Mouse (Mus musculus) C2C12 (cell line): ENCODE data around the gene Zfp341. TPM values are rescaled to one million over a fixed set of nuclear protein-coding genes. Genes with fewer than 3 reads are reported as not detected.
A peak's percentile ranks its signal among the peaks of the same experiment; 100 is the strongest.

Experiments used
- H3K27me3 ChIP-seq: one replicate; pipeline ENCODE4 v1.6.1; 2011; ENCODE audit not compliant: control insufficient read depth, insufficient read depth, insufficient read length
- H3K36me3 ChIP-seq: one replicate; pipeline ENCODE4 v1.6.1; 2011; ENCODE audit not compliant: control insufficient read depth, insufficient read depth
- H3K4me3 ChIP-seq: one replicate; pipeline ENCODE4 v1.5.1; 2011; ENCODE audit warnings: mild to moderate bottlenecking, control low read depth; ENCODE audit not compliant: poor library complexity, insufficient read depth, severe bottlenecking
- H3K79me2 ChIP-seq: one replicate; pipeline ENCODE4 v1.6.1; 2011; ENCODE audit not compliant: control insufficient read depth, insufficient read depth
- H3K79me3 ChIP-seq: one replicate; pipeline ENCODE4 v1.6.1; 2011; ENCODE audit warnings: low read depth, control low read depth
- H3ac ChIP-seq: one replicate; pipeline ENCODE3; 2011; ENCODE audit warnings: low read depth; ENCODE audit not compliant: control insufficient read depth, insufficient read length
- CEBPB ChIP-seq: IDR thresholded peaks from one replicate; pipeline ENCODE4 v1.6.1; 2011; ENCODE audit warnings: low read depth, mild to moderate bottlenecking, control low read depth, moderate library complexity
- CTCF ChIP-seq: IDR thresholded peaks from one replicate; pipeline ENCODE4 v1.5.1; 2011; ENCODE audit not compliant: control insufficient read depth, insufficient read depth, insufficient read length
- FOSL1 ChIP-seq: IDR thresholded peaks from one replicate; pipeline ENCODE4 v1.8.0; 2011; ENCODE audit warnings: mild to moderate bottlenecking, low read length; ENCODE audit not compliant: poor library complexity, insufficient read depth, severe bottlenecking
- MAX ChIP-seq: IDR thresholded peaks from one replicate; pipeline ENCODE4 v1.6.1; 2011; ENCODE audit warnings: mild to moderate bottlenecking, control low read depth
- MYOD1 ChIP-seq: IDR thresholded peaks from one replicate; pipeline ENCODE4 v1.6.1; 2011; ENCODE audit warnings: low read depth; ENCODE audit not compliant: control insufficient read depth, insufficient read length
- MYOG ChIP-seq: IDR thresholded peaks from one replicate; pipeline ENCODE4 v1.6.1; 2011; ENCODE audit not compliant: control insufficient read depth, insufficient read length; ENCODE audit errors: extremely low read depth
- USF1 ChIP-seq: IDR thresholded peaks from one replicate; pipeline ENCODE4 v1.6.1; 2011; ENCODE audit warnings: low read depth, mild to moderate bottlenecking, control low read depth, moderate library complexity
- polyA plus RNA-seq: library from polyadenylated mRNA; unstranded; fragments of >200 nt; fragmentation: generic; extraction: Trizol; gene quantifications from one replicate; pipeline ENCODE4 v1.2.1, GENCODE M21; 2012; ENCODE audit warnings: missing spikeins

Zfp341 gene
- polyA plus RNA-seq, 1 experiment, result 2.6 TPM

- H3K36me3 ChIP-seq, result no peaks in the 10 kb centered on the region
- H3K27me3 ChIP-seq, result peaks cover 8% of the 10 kb centered on the region
- H3K79me3 ChIP-seq, result no peaks in the 10 kb centered on the region
- no peak overlapping the region for H3ac ChIP-seq
- H3K79me2 ChIP-seq, result no peaks in the 10 kb centered on the region
- TF ChIP-seq MYOD1 (no peak), MYOG (no peak), CTCF (no peak), CEBPB (no peak), USF1 (no peak), FOSL1 (no peak), MAX (no peak)
- H3K4me3 ChIP-seq, result no peak overlapping the region
Observed at GRCm38 (mm10) chr2:154583906-154584872, 28.9 kb upstream of the Zfp341 start.

- no peak overlapping the region for H3K4me3 ChIP-seq
- H3ac ChIP-seq, result no peak overlapping the region
- H3K36me3 ChIP-seq, result no peaks in the 10 kb centered on the region
- peaks cover 8% of the 10 kb centered on the region for H3K27me3 ChIP-seq
- H3K79me2 ChIP-seq, result no peaks in the 10 kb centered on the region
- TF ChIP-seq CTCF (no peak), MYOG (no peak), MYOD1 (no peak), FOSL1 (no peak), CEBPB (no peak), USF1 (no peak), MAX (no peak)
- H3K79me3 ChIP-seq, result no peaks in the 10 kb centered on the region
Observed at GRCm38 (mm10) chr2:154584931-154585601, 28.0 kb upstream of the Zfp341 start.

- Histone ChIP-seq H3ac (no peak overlapping the region), H3K27me3 (peaks cover 8% of the 10 kb centered on the region), H3K36me3 (no peaks in the 10 kb centered on the region), H3K4me3 (no peak overlapping the region), H3K79me3 (no peaks in the 10 kb centered on the region), H3K79me2 (no peaks in the 10 kb centered on the region)
- no peak for TF ChIP-seq MYOG
- TF ChIP-seq MYOD1, result no peak
- no peak for TF ChIP-seq USF1
- TF ChIP-seq CTCF, result peak; percentile 29
- TF ChIP-seq CEBPB, result no peak
- no peak for TF ChIP-seq MAX
Observed at GRCm38 (mm10) chr2:154586405-154586804, 26.7 kb upstream of the Zfp341 start.

GRCm38 (mm10) chr2:154589051-154589450, 24.0 kb upstream of the Zfp341 start:
- TF ChIP-seq FOSL1 (no peak), CEBPB (no peak), CTCF (no peak), MYOG (no peak), USF1 (no peak), MYOD1 (no peak), MAX (no peak)
- Histone ChIP-seq H3K36me3 (no peaks in the 10 kb centered on the region), H3ac (no peak overlapping the region), H3K4me3 (no peak overlapping the region), H3K79me2 (no peaks in the 10 kb centered on the region), H3K79me3 (no peaks in the 10 kb centered on the region), H3K27me3 (peaks cover 8% of the 10 kb centered on the region)

GRCm38 (mm10) chr2:154591239-154591638, 21.9 kb upstream of the Zfp341 start:
- no peaks in the 10 kb centered on the region for H3K36me3 ChIP-seq
- TF ChIP-seq CEBPB (no peak), MAX (no peak), FOSL1 (no peak), USF1 (no peak), MYOG (no peak), CTCF (no peak), MYOD1 (no peak)
- H3K27me3 ChIP-seq, result peaks cover 8% of the 10 kb centered on the region
- H3K4me3 ChIP-seq, result no peak overlapping the region
- H3K79me3 ChIP-seq, result no peaks in the 10 kb centered on the region
- H3K79me2 ChIP-seq, result no peaks in the 10 kb centered on the region
- H3ac ChIP-seq, result no peak overlapping the region

GRCm38 (mm10) chr2:154593025-154593424, 20.1 kb upstream of the Zfp341 start:
- Histone ChIP-seq H3ac (no peak overlapping the region), H3K79me2 (no peaks in the 10 kb centered on the region), H3K36me3 (no peaks in the 10 kb centered on the region), H3K79me3 (no peaks in the 10 kb centered on the region), H3K4me3 (no peak overlapping the region), H3K27me3 (peaks cover 5% of the 10 kb centered on the region)
- TF ChIP-seq MAX (no peak), CTCF (peak; percentile 12)
